Mouse (Mus musculus): ENCODE data around the gene Grin2a.

GRCm38 (mm10) chr16:9742443-9742842 is 252.9 kb downstream of the Grin2a start:
- TF ChIP-seq GATA1 (IDR thresholded peaks at IDR 0.05; ENCODE audit: low read length) (no peak), TAL1 (IDR thresholded peaks at IDR 0.05; ENCODE audit: low read length) (no peak)
